Mouse (Mus musculus): ENCODE data around the gene Gm17617. TPM values are rescaled to one million over a fixed set of nuclear protein-coding genes. Genes with fewer than 3 reads are reported as not detected.
"Not testable (repeated sequence)": the region's sequence is repeated elsewhere in the genome, so short reads cannot be mapped to it uniquely, and the experiment has no call there.

Gene Gm17617
- total RNA-seq, 2 experiments from 2014 or later: not detected

GRCm38 (mm10) chr13:55152621-55153415 lies 19.5 kb upstream of the Gm17617 start, which contains the start of gene Fgfr4:
Fgfr4 (plus strand) TSS chr13:55152640.
- DNase-seq (ENCODE audit: low spot score in 2 of 2): no peak
- intact Hi-C loops (cut with DNase I): no loop called here

- intact Hi-C loops (cut with DNase I): no loop called here
- DNase-seq (ENCODE audit: low spot score in 2 of 2): no peak
These were observed 6.9 kb upstream of the Gm17617 start for GRCm38 (mm10) chr13:55140271-55140670.

- intact Hi-C loops (cut with DNase I): loop anchor here (5.0 kb wide), 1 partner anchor 42 kb away; no protein-coding TSS in a partner anchor
- DNase-seq (ENCODE audit: low spot score in 2 of 2): no peak
These were observed 2.0 kb upstream of the Gm17617 start for GRCm38 (mm10) chr13:55135382-55135781.

GRCm38 (mm10) chr13:55124903-55125302 lies 8.4 kb downstream of the Gm17617 start:
- intact Hi-C loops (cut with DNase I): no loop called here
- DNase-seq (ENCODE audit: low spot score in 2 of 2): no peak

GRCm38 (mm10) chr13:55114375-55114774 lies 19.0 kb downstream of the Gm17617 start:
- intact Hi-C loops (cut with DNase I): no loop called here

GRCm38 (mm10) chr13:55107694-55108093 lies 25.7 kb downstream of the Gm17617 start:
- peak; percentile 33 to 56 for DNase-seq (ENCODE audit: low spot score in 2 of 2)
- intact Hi-C loops (cut with DNase I): no loop called here

More at GRCm38 (mm10) chr13:55114375-55114774, 19.0 kb downstream of the Gm17617 start:
- DNase-seq (ENCODE audit: low spot score in 2 of 2): no peak

- no peak for DNase-seq (ENCODE audit: low spot score in 2 of 2)
- intact Hi-C loops (cut with DNase I): no loop called here
These were observed 26.2 kb downstream of the Gm17617 start for GRCm38 (mm10) chr13:55107116-55107515.

- intact Hi-C loops (cut with DNase I): loop anchor here (1.0 kb wide), 1 partner anchor 72 kb away; no protein-coding TSS in a partner anchor
- DNase-seq (ENCODE audit: low spot score in 2 of 2): peak; percentile 13 to 16
These were observed 27.2 kb downstream of the Gm17617 start for GRCm38 (mm10) chr13:55105953-55106691.

GRCm38 (mm10) chr13:55105045-55105952 lies 28.0 kb downstream of the Gm17617 start, which contains the start of gene Zfp346:
Zfp346 (plus strand) TSS chr13:55105311.
- intact Hi-C loops (cut with DNase I): loop anchor here (1.0 kb wide), 1 partner anchor 73 kb away; no protein-coding TSS in a partner anchor
- DNase-seq (ENCODE audit: low spot score in 2 of 2): peak; percentile 97 to 98

GRCm38 (mm10) chr13:55103351-55103750 lies 30.0 kb downstream of the Gm17617 start:
- intact Hi-C loops (cut with DNase I): no loop called here
- DNase-seq (ENCODE audit: low spot score in 2 of 2): no peak

GRCm38 (mm10) chr13:55102366-55102765 lies 31.0 kb downstream of the Gm17617 start:
- intact Hi-C loops (cut with DNase I): no loop called here
- no peak for DNase-seq (ENCODE audit: low spot score in 2 of 2)

GRCm38 (mm10) chr13:55101627-55102026 lies 31.7 kb downstream of the Gm17617 start:
- DNase-seq (ENCODE audit: low spot score in 2 of 2): no peak
- intact Hi-C loops (cut with DNase I): no loop called here

GRCm38 (mm10) chr13:55099726-55100478 lies 33.4 kb downstream of the Gm17617 start, which contains the start of gene Uimc1:
Uimc1 (minus strand) TSS chr13:55100300.
- intact Hi-C loops (cut with DNase I): no loop called here
- DNase-seq (ENCODE audit: low spot score in 2 of 2): peak; percentile 79 to 83

- intact Hi-C loops (cut with DNase I): no loop called here
- peak; percentile 9 to 11 for DNase-seq (ENCODE audit: low spot score in 2 of 2)
These were observed 34.2 kb downstream of the Gm17617 start for GRCm38 (mm10) chr13:55099066-55099725.

GRCm38 (mm10) chr13:55097841-55098240 lies 35.5 kb downstream of the Gm17617 start:
- DNase-seq (ENCODE audit: low spot score in 2 of 2); intact Hi-C loops (cut with DNase I): not testable (repeated sequence)

- peak; percentile 21 to 79 for DNase-seq (ENCODE audit: low spot score in 2 of 2)
- intact Hi-C loops (cut with DNase I): no loop called here
These were observed 40.8 kb downstream of the Gm17617 start for GRCm38 (mm10) chr13:55092588-55092987.

Measured in left cerebral cortex, postnatal 25 days (tissue).